Mouse (Mus musculus): ENCODE data around the gene Kctd10.

- no peak for TF ChIP-seq POLR2A (IDR thresholded peaks at IDR 0.05; ENCODE audit: low read depth, low read length)
- TF ChIP-seq CTCF (IDR thresholded peaks at IDR 0.05; ENCODE audit: extremely low read depth, insufficient read depth, insufficient read length, insufficient replicate concordance): no peak
Observed at GRCm38 (mm10) chr5:114378936-114379335, 1.4 kb downstream of the Kctd10 start.
